Mouse (Mus musculus) midbrain, embryonic 15.5 days (tissue): ENCODE measurements around the gene Clip2. TPM values are rescaled to one million over a fixed set of nuclear protein-coding genes. Genes with fewer than 3 reads are reported as not detected.
"Not testable (repeated sequence)": the region's sequence is repeated elsewhere in the genome, so short reads cannot be mapped to it uniquely, and the experiment has no call there.

Experiments
- ATAC-seq: fragments of 200-750 bp; cut with Nextera tagmentation; replicated peaks from 2 replicates; pipeline ENCODE4 v1.8.0; 2017; ENCODE audit warnings: moderate TSS enrichment
- H3K27ac ChIP-seq: fragments of 300-500 bp; sonication (generic); 2 replicates; pipeline ENCODE4 v1.5.1; 2015; ENCODE audit warnings: mild to moderate bottlenecking, inconsistent platforms
- H3K27me3 ChIP-seq: fragments of 300-500 bp; sonication (generic); replicated peaks from 2 replicates; pipeline ENCODE4 v1.6.1; 2015; ENCODE audit warnings: inconsistent platforms
- H3K36me3 ChIP-seq: fragments of 300-500 bp; sonication (generic); replicated peaks from 2 replicates; pipeline ENCODE4 v1.6.1; 2015; ENCODE audit warnings: inconsistent platforms
- H3K4me1 ChIP-seq: fragments of 300-500 bp; sonication (generic); 2 replicates; pipeline ENCODE4 v1.6.1; 2015; ENCODE audit warnings: inconsistent platforms
- H3K4me2 ChIP-seq: fragments of 300-500 bp; sonication (generic); 2 replicates; pipeline ENCODE4 v1.6.1; 2015; ENCODE audit warnings: inconsistent platforms, mild to moderate bottlenecking, moderate library complexity
- H3K4me3 ChIP-seq: fragments of 300-500 bp; sonication (generic); 2 replicates; pipeline ENCODE4 v1.5.1; 2015; ENCODE audit warnings: mild to moderate bottlenecking, inconsistent platforms
- H3K9ac ChIP-seq: fragments of 300-500 bp; sonication (generic); 2 replicates; pipeline ENCODE4 v1.6.1; 2015; ENCODE audit warnings: mild to moderate bottlenecking, inconsistent platforms
- H3K9me3 ChIP-seq: fragments of 300-500 bp; sonication (generic); 2 replicates; pipeline ENCODE4 v1.6.1; 2016; ENCODE audit warnings: inconsistent platforms
- WGBS: fragments of 180-500 bp; shearing (Covaris S2); methylation state at CpG from one replicate; pipeline ENCODE4 v1.1.7; 2015; ENCODE audit warnings: mixed read lengths; 5-methylcytosine and 5-hydroxymethylcytosine counted together
- polyA plus RNA-seq: library from polyadenylated mRNA; unstranded; fragments of >200 nt; fragmentation: Nextera tagmentation; extraction: Ambion mirVana; gene quantifications from 2 replicates; pipeline ENCODE4 v1.2.1, GENCODE M21; 2015

Clip2 gene
- polyA plus RNA-seq, 1 experiment from 2014 or later = 16.9 TPM

DNA sequence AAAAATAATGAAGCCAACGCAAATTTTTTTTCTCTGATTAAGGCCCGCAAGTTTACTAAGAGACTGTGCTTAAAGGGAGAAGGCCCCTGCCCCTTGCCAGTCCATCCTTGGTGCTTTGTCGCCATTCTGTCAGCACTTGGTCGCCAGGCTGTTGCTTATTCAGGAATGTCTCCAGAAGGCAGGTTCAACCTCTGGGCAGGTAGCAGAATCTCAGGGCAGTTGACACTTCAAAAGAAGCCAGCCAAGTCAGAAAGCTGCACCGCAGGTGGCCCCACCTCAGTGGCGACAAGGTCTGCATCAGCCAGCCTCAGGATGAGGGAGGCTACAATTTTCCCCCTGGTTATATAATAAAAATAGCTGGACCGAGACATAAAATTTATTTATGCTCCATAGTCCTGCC lies 76.5 kb downstream of the Clip2 start:
- not testable (repeated sequence) for H3K9me3 ChIP-seq, H3K27me3 ChIP-seq, ATAC-seq, H3K4me3 ChIP-seq, H3K4me1 ChIP-seq, H3K36me3 ChIP-seq, H3K4me2 ChIP-seq, H3K27ac ChIP-seq, H3K9ac ChIP-seq
- WGBS = 91% methylated on average over 7 of the region's 7 CpGs

DNA sequence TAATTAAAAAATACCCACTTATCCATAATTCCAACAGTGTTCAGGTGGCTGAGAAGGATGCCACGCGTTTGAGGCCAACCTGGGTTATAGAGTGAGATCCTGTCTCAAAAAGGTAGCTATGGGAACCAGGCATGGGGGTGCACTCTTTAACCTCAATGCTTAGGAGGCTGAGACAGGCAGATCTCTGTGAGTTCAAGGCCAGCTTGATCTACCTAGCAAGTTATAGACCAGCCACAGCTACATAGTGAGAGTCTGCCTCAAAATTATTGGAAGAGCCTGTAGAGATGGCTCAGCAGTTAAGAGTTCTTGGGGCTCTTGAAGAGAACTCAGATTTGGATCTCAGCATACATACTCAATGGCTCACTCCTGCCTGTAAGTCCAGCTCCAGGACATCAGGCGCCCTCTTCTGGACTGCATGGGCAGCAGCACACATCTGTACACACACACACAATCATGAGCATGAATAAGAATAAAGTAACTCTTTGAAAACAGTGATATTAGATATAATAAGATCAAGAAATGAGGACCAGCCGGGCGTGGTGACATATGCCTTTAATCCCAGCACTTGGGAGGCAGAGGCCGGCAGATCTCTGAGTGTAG lies 77.1 kb downstream of the Clip2 start:
- Histone ChIP-seq H3K9ac (no peak overlapping the region), H3K36me3 (no peaks in the 10 kb centered on the region), H3K4me3 (no peak overlapping the region), H3K9me3 (no peaks in the 10 kb centered on the region), H3K4me2 (no peak overlapping the region), H3K27ac (no peak overlapping the region), H3K4me1 (no peaks in the 10 kb centered on the region), H3K27me3 (no peaks in the 10 kb centered on the region)
- 95% methylated on average over 6 of the region's 6 CpGs for WGBS
- ATAC-seq = no peak

DNA sequence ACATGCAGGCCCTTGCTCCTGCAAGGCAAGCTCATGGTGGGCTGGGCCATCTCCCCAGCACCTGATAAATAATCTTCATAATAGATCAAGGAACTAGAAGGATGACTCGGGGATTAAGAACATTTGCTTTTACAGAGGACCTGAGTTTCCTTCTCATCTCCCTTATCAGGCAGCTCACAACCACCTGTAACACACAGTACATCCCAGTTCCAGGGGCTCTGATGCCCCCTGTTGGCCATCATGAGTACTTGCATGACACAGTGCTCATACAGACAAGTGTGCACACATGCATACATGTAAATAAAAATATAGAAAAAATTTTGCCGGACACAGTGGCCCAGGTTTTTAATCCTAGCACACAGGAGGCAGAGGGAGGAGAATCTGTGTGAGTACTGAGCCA lies 78.3 kb downstream of the Clip2 start:
- H3K27ac ChIP-seq = no peak overlapping the region
- H3K9ac ChIP-seq = no peak overlapping the region
- H3K4me1 ChIP-seq = no peaks in the 10 kb centered on the region
- H3K9me3 ChIP-seq = no peaks in the 10 kb centered on the region
- no peak overlapping the region for H3K4me2 ChIP-seq
- H3K36me3 ChIP-seq = no peaks in the 10 kb centered on the region
- WGBS = 91% methylated on average over 2 of the region's 2 CpGs
- ATAC-seq = no peak
- H3K4me3 ChIP-seq = no peak overlapping the region
- H3K27me3 ChIP-seq = no peaks in the 10 kb centered on the region

DNA sequence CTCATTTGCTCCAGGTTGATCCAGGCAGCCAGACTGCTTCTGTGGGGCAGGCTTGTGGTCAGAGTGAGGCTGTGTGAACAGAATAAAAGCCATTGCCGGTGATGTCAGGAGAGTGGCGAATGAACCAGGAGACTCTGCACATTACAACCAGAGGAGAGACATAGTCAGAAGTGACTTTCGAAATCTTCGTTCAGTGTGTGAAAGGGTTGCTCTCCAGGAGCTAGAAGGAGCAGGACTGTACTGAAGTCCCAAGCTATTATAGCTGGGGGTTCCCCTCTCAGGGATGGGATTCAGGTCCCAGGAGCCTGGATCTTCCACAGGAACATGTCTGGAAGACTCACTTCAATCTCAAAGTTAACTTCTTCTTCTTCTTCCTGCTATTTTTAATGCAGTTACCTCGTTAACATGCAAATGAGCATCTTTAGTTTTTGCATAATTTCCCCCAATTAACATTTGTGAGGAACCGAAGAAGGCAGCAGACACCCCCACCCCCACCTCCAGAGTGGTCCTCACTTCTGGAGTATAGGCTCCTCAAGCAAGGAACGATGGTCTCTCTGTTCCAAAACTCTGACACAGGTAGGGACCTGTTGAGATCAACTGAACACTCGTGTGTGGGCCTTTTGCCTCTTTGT lies 81.6 kb downstream of the Clip2 start:
- Histone ChIP-seq H3K4me1 (peaks cover 13% of the 10 kb centered on the region), H3K36me3 (no peaks in the 10 kb centered on the region), H3K27me3 (no peaks in the 10 kb centered on the region), H3K4me2 (no peak overlapping the region), H3K27ac (no peak overlapping the region), H3K9me3 (no peaks in the 10 kb centered on the region), H3K4me3 (no peak overlapping the region), H3K9ac (no peak overlapping the region)
- WGBS = 79% methylated on average over 8 of the region's 8 CpGs
- ATAC-seq = no peak

DNA sequence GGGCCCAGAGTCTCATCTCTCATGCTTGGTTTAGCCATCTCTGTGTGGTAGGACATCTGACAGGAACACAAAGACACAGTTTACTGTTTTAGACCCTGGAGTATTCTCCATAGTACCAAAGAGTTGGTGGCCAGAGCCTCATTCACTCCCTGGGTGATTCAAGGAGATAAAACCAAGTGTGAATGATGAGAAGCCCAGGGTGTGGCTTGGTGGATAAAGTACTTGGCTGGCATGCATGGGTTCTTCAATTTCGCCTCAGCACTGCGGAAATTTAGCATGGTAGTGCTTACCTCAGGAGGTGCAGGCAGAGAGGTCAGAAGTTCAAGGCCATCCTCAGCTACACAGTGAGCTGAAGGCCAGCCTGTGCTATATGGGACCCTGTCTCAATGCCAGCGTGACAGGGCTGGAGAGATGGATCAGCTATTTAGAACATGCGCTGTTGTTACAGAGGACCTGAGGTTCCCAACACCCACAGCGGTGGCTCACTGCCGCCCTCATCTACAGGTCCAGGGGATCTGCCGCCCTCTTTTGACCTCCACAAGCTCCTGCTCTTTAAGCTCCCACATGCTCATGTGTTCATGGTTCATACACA lies 82.6 kb downstream of the Clip2 start:
- no peak overlapping the region for H3K4me3 ChIP-seq
- no peak overlapping the region for H3K4me2 ChIP-seq
- H3K27ac ChIP-seq = no peak overlapping the region
- no peak overlapping the region for H3K9ac ChIP-seq
- H3K9me3 ChIP-seq = no peaks in the 10 kb centered on the region
- ATAC-seq = no peak
- no peaks in the 10 kb centered on the region for H3K27me3 ChIP-seq
- H3K36me3 ChIP-seq = no peaks in the 10 kb centered on the region
- H3K4me1 ChIP-seq = peaks cover 13% of the 10 kb centered on the region
- 90% methylated on average over 7 of the region's 7 CpGs for WGBS

DNA sequence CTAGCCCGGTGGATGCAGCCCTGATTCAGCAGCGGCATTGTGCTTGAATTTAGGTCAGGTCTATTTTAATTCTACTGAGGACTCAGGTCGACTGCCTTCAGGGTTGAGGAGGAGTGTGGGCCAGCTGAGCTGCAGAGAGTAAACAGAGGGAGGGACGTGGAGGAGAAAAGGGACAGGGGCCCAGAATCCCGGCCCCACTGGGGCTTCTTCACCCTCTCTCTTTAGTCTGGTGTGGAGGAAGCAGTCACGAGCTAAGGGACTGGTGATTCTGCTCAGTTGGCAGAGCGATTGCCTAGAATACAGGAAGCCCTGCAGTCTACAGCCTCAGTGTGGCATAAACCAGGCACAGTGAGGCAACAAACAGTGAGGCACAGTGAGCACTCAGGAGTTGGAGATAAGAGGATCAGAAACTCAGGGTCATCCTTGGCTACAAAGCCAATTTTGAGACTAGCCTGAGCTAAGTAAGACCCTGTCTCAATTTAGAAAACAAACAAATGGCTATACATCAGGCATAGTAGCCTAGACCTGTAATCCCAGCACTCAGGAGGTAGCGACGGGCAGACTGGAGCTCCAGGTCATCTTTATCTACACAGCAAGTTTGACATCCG lies 84.0 kb downstream of the Clip2 start:
- ATAC-seq = no peak
- H3K4me1 ChIP-seq = peaks cover 13% of the 10 kb centered on the region
- no peak overlapping the region for H3K4me3 ChIP-seq
- H3K4me2 ChIP-seq = no peak overlapping the region
- no peaks in the 10 kb centered on the region for H3K9me3 ChIP-seq
- H3K9ac ChIP-seq = no peak overlapping the region
- peak overlapping the region; percentile 4; the same call in 1 of the 2 replicates for H3K27ac ChIP-seq
- H3K36me3 ChIP-seq = no peaks in the 10 kb centered on the region
- 61% methylated on average over 10 of the region's 10 CpGs for WGBS
- no peaks in the 10 kb centered on the region for H3K27me3 ChIP-seq

DNA sequence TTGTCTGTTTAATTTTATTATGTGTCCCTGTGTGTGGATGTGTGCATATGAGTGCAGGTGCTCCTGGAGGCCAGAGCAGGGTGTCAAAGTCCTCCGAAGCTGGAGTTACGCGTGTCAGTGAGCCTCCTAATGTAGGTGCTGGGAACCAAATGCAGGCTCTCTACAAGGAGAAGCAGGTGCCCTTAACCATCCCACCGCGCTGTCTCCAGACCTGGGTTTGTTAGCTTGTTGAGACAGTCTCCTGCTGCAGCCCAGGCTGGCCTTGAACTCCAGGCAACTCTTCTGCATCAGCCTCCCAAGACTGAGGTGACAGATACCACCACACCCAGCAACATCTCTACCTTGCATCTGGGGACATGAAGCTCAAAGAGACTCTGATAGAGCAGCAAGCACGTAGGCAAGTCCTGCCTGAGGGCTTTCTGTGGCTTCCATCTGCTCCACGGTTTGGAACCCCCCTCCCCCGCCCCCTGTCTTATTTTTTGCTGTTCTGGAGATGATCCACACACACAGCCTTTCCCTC lies 85.1 kb downstream of the Clip2 start:
- Histone ChIP-seq H3K9ac (no peak overlapping the region), H3K36me3 (no peaks in the 10 kb centered on the region), H3K27ac (peak overlapping the region; percentile 61; the same call in 1 of the 2 replicates), H3K9me3 (no peaks in the 10 kb centered on the region), H3K4me3 (no peak overlapping the region), H3K4me1 (peaks cover 13% of the 10 kb centered on the region), H3K4me2 (no peak overlapping the region), H3K27me3 (no peaks in the 10 kb centered on the region)
- no peak; the same call in 1 of the 2 replicates for ATAC-seq
- 59% methylated on average over 8 of the region's 8 CpGs for WGBS

DNA sequence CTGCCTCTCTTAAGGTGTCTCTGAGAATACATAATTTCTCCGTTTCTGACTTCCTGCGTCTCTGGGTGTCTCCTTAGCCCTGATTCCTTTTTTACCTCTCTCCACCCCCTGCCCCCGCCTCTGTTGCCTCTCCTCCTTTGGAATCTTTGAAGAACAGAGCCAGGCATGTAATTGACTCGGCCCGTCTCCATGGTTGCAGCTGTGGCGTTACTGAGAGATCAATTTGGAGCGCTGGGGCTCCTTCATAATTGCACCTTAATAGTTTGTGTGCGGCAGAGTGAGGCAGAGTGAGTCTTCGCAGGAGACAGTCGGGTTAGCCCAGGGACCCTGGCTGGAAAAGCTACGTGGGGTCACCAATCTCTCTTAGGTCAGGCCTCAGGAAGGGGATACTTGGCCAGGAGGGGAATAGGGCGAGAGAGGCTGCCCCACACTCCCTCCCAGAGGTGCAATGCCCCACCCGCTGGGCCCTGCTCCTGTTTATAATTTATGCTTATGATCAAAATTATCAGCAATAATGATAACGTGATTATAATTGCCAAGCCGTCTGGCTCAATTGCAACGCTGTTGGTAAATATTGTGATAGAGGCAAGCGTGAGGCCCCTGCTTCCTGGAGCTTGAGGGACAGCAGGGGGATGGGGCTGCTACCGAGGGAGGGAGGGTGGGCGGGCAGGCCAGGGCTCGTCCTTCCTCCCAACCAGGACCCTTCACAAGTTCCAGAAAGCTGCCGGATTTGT lies 85.8 kb downstream of the Clip2 start:
- no peaks in the 10 kb centered on the region for H3K36me3 ChIP-seq

DNA sequence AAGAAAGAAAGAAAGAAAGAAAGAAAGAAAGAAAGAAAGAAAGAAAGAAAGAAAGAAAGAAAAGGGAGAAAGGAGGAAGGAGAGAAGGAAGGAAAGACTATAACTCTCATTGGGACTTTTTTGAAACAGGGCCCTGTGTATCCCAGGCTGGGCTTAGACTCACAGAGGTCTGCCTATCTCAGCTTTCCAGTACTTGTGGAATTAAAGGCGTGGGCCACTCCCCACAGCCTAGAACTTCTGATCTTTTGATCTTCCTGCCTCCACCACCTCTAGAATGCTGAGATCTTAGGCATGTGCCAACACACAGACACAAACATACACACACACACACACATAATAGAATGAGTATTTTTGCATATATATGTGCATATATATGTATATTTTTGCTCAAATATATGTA lies 87.0 kb downstream of the Clip2 start:
- Histone ChIP-seq H3K9me3 (no peaks in the 10 kb centered on the region), H3K9ac (no peak overlapping the region), H3K4me2 (no peak overlapping the region), H3K36me3 (no peaks in the 10 kb centered on the region), H3K27ac (no peak overlapping the region), H3K4me3 (no peak overlapping the region), H3K4me1 (peaks cover 13% of the 10 kb centered on the region), H3K27me3 (no peaks in the 10 kb centered on the region)
- whole genome bisulfite sequencing = 79% methylated on average over 1 of the region's 1 CpGs
- no peak for ATAC-seq

More for the DNA sequence above, 85.8 kb downstream of the Clip2 start:
- ATAC-seq = peak; percentile 63
- WGBS = 11% methylated on average over 21 of the region's 21 CpGs
- H3K27ac ChIP-seq = peak overlapping the region; percentile 61
- H3K9me3 ChIP-seq = no peaks in the 10 kb centered on the region
- H3K27me3 ChIP-seq = no peaks in the 10 kb centered on the region
- H3K4me1 ChIP-seq = peaks cover 13% of the 10 kb centered on the region
- no peak overlapping the region for H3K4me3 ChIP-seq
- H3K4me2 ChIP-seq = peak overlapping the region; percentile 26
- H3K9ac ChIP-seq = no peak overlapping the region

DNA sequence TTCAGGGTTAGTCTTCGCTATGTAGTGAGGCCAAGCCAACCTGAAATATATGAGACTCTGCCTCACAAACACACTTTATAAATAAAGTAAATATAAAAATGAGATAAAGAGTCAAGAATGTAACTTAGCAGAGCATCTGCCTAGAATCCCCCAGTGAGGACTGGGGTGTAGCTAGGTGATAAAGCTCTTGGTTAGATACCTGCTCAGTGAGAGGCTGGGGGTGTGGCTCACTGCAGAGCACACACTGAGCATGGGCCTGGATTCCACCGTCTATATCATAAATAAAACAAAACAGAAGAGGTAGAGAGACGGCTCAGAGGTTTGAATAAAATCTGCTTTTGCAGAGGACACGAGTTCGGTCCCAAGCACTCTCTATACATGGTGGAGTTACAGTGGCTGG lies 88.0 kb downstream of the Clip2 start:
- 84% methylated on average over 5 of the region's 5 CpGs for WGBS
- H3K36me3 ChIP-seq = no peaks in the 10 kb centered on the region
- H3K27ac ChIP-seq = no peak overlapping the region
- no peaks in the 10 kb centered on the region for H3K27me3 ChIP-seq
- no peak overlapping the region for H3K4me3 ChIP-seq
- peaks cover 13% of the 10 kb centered on the region for H3K4me1 ChIP-seq
- no peaks in the 10 kb centered on the region for H3K9me3 ChIP-seq
- no peak for ATAC-seq
- no peak overlapping the region for H3K4me2 ChIP-seq
- no peak overlapping the region for H3K9ac ChIP-seq

DNA sequence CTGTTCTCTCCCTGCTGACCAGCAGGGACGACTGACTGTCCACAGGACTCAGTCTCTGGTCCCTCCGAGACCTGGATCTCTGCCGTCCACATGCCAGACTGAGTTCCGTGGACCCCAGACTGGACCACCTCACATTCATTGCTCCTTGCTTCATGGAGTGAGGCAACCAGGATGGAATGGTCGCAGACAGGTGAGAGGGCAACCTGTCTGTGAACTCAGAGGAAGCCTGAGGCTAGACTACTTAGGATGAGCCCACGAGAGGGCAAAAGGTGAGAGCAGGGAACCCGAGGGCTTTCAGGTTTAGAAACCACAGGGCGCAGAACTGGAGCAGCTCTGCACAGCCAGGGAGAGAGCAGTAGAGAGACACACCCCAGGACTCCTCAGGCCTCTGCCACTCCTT lies 89.5 kb downstream of the Clip2 start:
- no peaks in the 10 kb centered on the region for H3K36me3 ChIP-seq
- 82% methylated on average over 8 of the region's 8 CpGs for WGBS
- no peak for ATAC-seq
- H3K27me3 ChIP-seq = no peaks in the 10 kb centered on the region
- no peak overlapping the region for H3K27ac ChIP-seq
- no peak overlapping the region for H3K4me2 ChIP-seq
- peaks cover 13% of the 10 kb centered on the region for H3K4me1 ChIP-seq
- H3K9me3 ChIP-seq = no peaks in the 10 kb centered on the region
- H3K9ac ChIP-seq = no peak overlapping the region
- H3K4me3 ChIP-seq = no peak overlapping the region

DNA sequence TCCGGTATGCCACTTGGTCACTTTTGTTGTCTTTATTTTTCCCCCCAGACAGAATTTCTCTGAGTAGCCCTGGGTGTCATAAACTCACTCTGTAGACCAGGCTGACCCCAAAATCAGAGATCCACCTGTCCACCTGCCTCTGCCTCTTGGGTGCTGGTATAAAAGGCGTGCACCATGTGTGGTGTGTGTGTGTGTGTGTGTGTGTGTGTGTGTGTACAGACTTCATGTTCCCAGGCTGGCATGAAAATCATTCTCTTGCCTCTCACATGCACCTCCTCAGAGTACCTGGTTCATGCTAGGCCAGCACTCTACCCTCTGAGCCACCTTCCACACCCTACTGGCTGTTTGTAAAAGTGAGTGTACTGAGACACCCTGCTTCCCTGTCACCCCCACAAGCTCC lies 89.9 kb downstream of the Clip2 start:
- Histone ChIP-seq H3K4me1 (peaks cover 13% of the 10 kb centered on the region), H3K9ac (no peak overlapping the region), H3K36me3 (no peaks in the 10 kb centered on the region), H3K4me3 (no peak overlapping the region), H3K27me3 (no peaks in the 10 kb centered on the region), H3K9me3 (no peaks in the 10 kb centered on the region), H3K4me2 (no peak overlapping the region), H3K27ac (no peak overlapping the region)
- no peak for ATAC-seq
- WGBS = 83% methylated on average over 2 of the region's 2 CpGs
